Mouse (Mus musculus) liver, embryonic 14 days (tissue): ENCODE data around the gene Olfr167. TPM values are rescaled to one million over a fixed set of nuclear protein-coding genes. Genes with fewer than 3 reads are reported as not detected.

Source experiments
- polyA plus RNA-seq: library from polyadenylated mRNA; depleted of rRNA; stranded (reverse); fragments of >200 nt; gene quantifications from 2 replicates; pipeline ENCODE4 v1.2.3, GENCODE M21; 2012; rRNA removed

The Olfr167 gene
- polyA plus RNA-seq = not detected in 2 replicates

DNA sequence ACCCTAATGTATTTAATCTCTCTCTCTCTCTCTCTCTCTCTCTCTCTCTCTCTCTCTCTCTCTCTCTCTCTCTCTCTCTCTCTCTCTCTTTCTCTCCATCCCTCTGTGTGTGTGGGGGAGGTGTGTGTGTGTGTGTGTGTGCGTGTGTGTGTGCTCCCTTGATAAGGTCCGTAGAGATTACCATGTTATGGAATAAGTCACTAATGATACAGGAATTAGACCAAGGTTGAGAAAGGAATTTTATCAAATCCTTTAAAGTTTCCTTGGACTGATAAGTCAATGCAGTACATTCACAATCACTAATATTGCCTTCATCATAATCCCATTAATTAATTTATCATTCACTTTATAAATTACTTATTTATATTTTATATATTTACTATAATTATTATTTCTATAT is at the start of gene Olfr167:
Gene Olfr167, minus strand, starts transcription at position 101 of the 400 bp plus-strand sequence.

DNA sequence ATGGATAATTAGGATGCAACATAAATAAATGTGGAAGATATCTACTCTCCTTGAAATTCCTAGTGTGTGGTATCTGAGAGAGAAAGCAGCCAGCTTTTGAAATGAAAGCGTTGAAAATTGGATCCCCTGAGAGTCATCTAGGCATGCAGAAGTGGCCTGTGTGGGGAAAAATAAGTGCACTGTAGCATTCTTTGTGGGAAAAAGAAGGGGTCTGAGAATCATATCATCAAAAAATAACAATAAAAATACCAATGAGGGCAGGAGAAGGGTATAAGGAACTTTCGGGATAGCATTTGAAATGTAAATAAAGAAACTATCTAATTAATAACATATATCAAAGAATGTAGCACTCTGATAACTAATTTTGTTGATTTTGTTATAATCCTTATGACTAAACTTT is 49.6 kb upstream of the Olfr167 start, which contains the start of gene Olfr169:
Gene Olfr169, minus strand, starts transcription at position 101 of the 400 bp plus-strand sequence.

DNA sequence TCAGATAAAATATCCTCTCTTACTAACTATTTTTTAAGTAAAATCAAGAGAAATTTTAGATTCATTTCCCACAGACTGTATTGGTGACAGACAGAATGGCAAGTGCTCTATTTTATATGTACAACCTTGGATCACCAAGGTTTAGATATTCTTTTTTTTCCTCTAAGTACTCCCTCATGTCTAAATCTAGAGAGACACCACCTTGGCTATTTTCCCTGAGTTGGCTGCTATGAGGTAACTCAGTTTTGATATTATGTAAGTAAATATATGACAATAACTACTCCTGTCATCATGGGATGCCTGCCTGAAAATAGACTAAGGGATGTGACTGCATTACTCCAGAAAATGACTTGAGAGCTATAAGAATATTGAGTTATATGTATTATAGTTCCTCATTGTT is 13.4 kb upstream of the Olfr167 start, which contains the start of gene Olfr168:
Gene Olfr168, minus strand, starts transcription at position 101 of the 400 bp plus-strand sequence.

DNA sequence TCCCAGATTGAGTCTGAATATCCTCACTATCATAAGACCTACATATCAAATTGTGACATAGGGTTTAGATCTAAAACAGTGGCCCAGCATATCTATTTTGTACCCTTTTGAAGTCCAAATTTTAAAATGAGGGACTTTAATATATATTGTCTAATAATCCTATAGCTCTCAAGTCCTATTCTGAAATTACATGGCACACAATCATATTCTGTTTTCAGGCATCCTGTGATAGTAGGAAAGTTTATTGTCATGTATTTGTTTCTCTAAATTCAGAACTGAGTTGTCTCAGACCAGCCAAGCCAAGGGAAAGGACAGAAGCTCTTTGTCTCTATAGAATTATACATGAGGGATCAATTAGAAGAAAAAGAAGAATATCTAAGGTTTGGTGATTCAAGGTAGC is 38.7 kb downstream of the Olfr167 start, which contains the start of gene Olfr166:
Gene Olfr166, plus strand, starts transcription at position 301 of the 400 bp plus-strand sequence.

Other genes with a start within 250 kb of the Olfr167 start
- gene Olfr164, start 208.2 kb downstream of the Olfr167 start, polyA plus RNA-seq = not detected in 2 replicates
- not detected in 2 replicates for gene Olfr165, start 99.1 kb downstream of the Olfr167 start, polyA plus RNA-seq
- not detected in 2 replicates for gene Olfr166, start 38.6 kb downstream of the Olfr167 start, polyA plus RNA-seq
- not detected in 2 replicates for gene Olfr168, start 13.3 kb upstream of the Olfr167 start, polyA plus RNA-seq
- gene Olfr169, start 49.5 kb upstream of the Olfr167 start, polyA plus RNA-seq = not detected in 2 replicates
- gene Olfr170, start 89.6 kb upstream of the Olfr167 start, polyA plus RNA-seq = not detected in 2 replicates
- gene Olfr171, start 107.7 kb upstream of the Olfr167 start, polyA plus RNA-seq = not detected in 2 replicates
- gene Lamp3, start 184.1 kb upstream of the Olfr167 start, polyA plus RNA-seq = not detected in 2 replicates
- 0.10 and 0.17 TPM in 2 replicates for gene B3gnt5, start 237.9 kb upstream of the Olfr167 start, polyA plus RNA-seq